Mouse (Mus musculus): Measurements from ENCODE around the gene Gp6. TPM values are rescaled to one million over a fixed set of nuclear protein-coding genes. Genes with fewer than 3 reads are reported as not detected.
"Not testable (repeated sequence)": the region's sequence is repeated elsewhere in the genome, so short reads cannot be mapped to it uniquely, and the experiment has no call there.

Gp6 gene
- polyA plus RNA-seq (2017; shearing (Covaris generic)): not detected

DNA sequence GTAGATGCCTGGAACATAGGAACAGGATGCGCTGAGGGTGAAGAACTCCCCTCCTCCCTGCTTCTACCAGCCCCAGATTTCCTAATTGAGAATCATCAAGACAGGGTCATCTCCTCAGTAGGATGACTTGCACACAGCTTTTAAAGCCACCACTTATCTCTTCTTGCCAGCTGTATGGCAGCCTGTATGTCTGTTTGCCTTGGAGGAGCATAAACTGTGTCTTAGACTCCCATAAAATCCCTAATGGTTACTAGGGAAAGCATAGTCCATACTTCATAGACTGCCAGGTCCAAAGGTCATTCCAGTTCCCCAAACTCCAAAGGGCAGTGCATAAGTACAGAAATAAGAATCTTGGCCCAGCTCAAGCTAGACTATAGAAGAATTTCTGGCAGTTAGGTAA is at the start of gene Gp6:
TSS of gene Gp6 (minus strand) at position 15 of the 400 bp plus-strand sequence.
- no peak for ATAC-seq

DNA sequence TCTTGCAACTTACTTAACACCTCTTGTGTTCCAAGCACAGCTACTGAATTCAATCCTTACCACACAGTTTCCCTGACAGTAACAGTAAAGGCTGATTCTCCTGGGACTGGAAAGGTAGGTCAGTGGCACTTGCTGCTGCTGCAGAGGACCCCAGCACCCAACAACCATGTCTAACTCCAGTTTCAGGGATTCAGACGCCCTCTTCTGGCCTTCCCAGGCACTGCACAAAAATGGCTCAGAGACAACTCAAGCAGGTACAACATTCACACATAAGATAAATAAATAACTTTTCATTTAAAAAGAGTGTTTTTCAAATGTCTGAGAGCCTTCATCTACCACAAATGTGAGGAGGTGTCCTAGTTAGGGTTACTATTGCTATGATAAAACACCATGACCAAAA is 49.6 kb upstream of the Gp6 start:
- no peak for ATAC-seq

DNA sequence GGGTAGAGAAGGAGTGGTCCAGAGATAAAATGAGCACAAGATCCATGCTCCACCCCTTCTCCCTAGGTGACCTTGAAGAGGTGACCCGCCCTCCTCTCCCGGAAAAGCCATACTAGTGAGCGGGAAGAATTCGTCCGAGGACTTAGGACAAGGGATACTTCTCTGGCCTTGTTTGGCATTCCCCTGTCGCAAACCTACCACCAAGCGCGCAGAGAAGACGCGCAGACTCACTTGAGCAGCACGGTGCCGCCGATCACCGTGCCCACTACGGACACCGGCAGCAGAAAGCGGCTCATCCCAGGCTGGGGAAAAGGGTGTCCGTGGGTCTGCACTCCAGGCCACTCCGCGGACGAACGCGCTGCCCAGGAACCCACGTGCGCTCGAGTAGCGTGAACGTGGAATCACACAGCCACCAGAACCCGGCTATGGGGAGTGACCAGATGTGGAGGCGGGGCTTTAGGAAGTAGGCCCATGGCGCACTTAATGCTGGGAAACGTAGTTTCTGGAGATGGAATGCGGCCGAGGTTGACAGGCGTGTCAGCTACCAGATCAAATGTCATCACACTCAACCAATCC is 47.8 kb upstream of the Gp6 start, which contains the start of gene Rdh13:
TSS of gene Rdh13 (minus strand) at position 434 of the 576 bp plus-strand sequence.
- peak; percentile 99 for ATAC-seq

DNA sequence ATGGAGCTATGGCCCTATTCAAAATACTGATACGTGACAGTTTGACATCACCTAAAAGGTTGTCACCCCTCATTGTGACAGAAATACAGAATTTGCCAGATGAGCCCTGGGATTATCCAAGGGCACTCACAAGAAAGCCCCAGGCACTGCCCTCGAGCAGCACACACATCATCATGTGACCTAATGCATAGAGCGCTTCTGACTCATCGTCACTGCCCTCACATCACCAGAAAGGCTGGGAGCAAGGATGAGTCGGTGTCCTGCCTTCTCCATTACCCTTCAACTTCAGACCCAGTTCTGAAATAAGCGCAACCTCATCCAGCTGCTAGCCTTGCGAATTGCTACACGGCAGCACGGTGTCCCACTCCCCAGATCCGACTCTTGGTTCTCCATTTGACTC is 43.0 kb upstream of the Gp6 start:
- no peak for ATAC-seq

DNA sequence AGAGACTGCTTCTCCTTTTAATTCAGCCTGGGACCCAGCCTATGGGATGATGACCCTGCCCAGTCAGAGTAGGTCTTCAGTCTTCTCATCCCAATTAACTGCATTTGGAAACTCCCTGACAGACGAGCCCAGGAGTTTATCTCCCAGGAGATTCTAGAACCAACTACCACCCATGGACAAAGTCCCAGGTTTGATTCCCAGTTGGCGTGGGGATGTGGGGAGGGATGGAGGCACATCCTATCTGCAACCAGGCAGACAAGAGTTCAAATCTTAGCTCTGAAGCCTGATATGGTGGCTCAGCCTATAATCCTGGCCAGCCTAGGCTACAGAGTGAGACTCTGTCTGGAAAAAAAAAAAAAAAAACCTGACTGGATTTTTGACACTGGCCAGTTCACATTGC is 40.2 kb upstream of the Gp6 start:
- ATAC-seq: no peak

DNA sequence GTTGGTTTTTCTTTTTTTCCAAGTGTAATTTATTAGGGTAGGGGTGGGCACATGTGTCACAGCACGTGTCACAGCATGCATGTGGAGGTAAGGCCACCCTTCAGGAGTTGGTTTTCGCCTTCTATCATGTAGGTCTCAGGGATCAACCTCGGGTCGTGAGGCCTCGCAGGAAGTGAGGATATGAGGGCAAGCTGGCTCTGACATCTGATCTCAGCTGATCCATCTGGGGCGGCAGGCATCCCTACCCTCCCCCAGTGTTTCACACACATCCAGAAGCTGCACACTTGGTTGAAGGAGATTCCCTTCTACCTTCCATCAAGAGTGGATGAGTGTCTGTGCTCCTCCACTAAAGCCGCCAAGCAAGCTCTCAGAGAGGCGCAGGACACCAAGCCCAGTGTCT is 34.5 kb upstream of the Gp6 start:
- ATAC-seq: no peak

DNA sequence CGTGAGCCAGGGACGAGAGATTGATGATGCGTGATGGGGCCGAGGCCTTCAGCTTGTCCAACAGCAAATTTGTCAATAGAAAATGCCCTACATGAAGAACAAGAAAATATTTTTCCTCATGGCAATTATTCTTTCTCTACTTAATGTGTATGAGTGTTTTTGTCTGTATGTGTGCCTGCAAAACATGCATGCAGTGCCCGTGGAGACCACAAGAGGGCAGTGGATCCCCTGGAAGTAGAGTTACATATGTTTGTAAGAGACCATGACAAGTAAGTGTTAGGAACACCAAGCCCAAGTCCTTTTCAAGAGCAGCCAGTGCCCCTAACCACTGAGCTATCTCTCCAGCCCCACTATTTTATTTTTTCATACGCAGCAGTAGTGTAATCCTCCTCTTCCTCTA is 34.0 kb upstream of the Gp6 start:
- peak; percentile 30 for ATAC-seq

DNA sequence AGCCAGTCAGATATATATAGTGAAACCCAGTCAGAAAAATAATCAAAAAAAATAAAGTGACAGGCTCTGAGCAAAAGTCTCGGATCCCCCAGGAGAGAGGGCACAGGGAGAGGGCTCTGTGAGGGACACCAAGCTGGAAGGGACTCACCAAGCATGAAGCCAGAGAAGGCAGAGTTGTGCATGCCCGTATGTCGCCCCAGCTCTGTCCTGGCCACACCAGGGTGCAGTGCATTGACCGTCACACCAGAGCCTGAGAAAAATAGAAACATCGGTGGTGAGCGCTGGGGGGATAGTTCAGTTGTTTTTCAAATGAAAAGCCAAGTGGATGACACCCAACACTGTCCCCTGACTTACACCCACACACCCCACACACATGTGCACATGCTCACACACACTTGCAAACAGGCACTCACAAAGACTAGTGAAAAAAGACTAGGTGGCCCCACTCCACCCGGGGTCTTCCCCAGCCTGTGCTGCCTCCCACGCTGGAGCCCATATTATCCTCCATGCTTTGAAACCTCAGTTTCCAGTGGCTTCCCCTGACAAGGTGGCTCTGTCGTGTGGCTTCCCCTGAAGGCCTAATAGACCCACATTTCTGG is 32.8 kb upstream of the Gp6 start:
- no peak for ATAC-seq

DNA sequence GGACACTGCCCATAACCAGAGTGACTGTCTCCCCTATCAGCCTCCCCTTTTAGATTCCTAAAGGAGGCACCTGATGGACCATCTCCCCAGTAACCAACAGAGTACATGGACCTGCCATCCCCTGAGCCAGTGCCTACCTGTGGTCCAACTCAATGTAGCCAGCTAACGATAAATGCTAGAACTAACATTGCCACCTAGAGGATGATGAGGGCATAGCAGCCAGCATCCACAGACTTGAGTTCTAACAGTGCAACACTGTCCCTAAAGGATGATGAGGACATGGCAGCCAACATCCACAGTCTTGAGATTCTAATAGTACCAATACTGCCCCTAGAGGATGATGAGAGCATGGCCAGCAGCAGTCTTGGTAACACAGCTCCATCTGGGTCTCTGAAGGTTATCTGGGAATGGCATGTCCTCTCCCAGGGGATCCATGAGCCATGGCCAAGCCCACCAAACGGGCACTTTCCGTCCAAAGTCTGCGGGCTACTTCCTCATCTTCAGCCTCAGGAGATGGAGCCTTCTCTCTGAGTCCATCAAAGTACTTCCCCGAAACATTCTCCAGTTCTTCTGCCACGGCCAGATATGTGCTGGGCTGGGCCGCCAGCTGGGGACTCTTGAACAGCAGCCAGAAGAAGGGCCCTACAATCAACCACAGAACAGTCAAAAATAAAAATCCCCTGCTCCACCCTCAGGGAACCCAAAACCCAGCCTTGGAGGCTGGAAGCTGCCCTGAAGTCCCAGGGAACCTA is 29.8 kb upstream of the Gp6 start:
- peak; percentile 100 for ATAC-seq

DNA sequence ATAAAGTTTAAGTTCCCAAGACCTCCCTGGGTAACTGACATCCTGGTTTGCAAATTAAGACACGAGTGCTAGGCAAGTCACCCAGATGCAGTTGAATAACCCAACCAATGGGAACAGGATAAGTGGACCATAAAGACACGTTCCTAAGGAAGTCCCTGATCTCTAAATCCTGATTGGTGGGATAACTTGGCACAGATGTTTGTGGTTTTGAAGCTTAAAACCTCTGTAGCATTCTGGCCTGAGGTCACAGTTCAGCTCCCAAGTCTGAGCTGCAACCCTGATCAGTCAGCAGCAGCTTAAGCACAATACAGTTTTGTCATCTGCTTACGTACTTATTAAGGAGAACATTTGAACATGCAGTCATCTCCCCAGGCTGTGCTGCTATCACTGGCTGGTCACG is 22.7 kb upstream of the Gp6 start:
- no peak for ATAC-seq

DNA sequence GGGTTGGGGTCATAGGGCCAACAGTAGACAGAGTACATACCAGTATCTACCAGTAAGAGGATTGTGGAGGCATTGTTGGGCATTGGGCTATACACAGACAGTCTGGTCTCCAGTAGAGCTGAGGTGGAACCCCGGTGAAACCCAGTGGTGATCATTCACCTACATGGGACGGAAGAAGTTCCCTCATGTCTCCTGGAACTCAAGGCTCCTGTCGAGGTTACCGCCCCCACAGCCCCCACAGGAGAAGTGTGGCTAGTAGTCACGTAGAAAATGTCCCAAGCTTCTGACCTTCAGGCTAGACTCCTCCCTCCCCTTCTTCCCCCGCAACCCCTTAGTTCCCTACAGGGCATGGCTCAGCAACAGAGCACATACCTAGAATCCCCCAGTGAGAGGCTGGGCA is 22.1 kb upstream of the Gp6 start:
- ATAC-seq: no peak

DNA sequence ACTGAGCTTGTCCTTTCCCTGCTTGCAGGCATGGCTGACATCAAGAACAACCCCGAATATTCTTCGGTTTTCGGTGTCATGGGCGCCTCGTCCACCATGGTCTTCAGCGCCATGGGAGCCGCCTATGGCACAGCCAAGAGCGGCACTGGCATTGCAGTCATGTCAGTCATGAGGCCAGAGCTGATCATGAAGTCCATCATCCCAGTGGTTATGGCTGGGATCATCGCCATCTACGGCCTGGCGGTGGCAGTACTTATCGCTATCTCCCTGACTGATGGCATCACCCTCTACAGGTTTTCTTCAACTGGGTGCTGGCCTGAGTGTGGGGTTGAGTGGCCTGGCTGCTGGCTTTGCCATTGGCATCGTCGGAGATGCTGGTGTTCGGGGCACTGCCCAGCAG is 14.9 kb upstream of the Gp6 start:
- ATAC-seq: not testable (repeated sequence)

DNA sequence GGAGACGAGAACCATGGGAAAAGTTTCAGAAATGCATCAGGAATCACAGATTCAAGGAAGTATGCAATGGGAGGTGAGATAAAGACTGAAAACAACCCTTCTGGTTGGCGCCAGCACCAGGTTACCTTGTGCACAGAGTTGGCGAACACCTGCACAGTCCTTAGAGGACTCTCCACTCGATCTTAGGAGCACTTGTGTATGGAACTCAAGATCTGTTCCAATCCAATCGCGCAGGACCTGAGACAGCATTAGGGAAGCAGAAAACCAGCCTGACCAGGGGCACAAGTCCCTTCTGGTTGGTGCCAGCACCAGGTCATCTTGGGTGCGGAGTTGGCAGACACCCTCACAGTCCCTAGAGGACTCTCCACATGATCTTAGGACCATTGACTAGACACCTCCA is 24.0 kb downstream of the Gp6 start:
- ATAC-seq: no peak

DNA sequence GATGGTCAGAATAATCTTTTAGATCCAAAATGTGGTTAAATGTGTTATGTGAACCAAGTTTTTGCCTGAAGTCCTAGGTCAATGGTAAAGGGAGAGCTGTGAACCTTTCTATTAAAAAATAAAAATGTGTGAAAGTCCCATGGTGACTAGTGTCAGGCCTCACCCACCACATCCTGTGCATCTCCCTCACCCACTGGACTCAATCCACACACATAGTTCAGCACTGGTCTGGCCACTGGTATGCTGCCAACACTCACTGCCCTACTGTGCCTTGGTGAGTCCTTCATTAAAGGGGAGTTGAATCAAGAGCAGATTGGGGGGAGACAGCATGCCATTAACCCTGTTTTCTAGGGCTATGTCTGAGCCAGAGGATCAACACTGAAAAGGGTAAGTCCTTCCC is 60.0 kb downstream of the Gp6 start, which contains the start of gene Ncr1:
TSS of gene Ncr1 (plus strand) at position 216 of the 400 bp plus-strand sequence.
- no peak for ATAC-seq

DNA sequence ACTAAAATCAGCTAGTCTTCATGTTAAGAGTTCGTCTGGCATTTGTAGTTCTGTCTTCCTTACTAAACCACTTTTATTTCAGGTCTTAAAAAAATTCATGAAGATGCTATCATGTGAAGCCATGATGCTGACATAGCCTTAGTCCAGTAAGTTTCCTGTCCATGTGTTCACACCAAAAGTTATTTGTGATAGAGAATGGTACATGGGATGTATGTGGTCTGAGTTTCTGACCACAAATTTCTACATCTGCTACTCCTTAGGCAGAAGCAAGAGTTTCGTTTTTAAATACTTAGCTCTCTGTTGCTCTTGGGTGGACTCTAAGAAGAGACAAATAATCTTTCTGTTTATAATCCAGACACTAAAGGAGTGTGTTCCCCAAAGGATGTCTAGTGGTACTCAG is 74.2 kb downstream of the Gp6 start:
- no peak for ATAC-seq

Other genes with a start within 250 kb of the Gp6 start
- 1 to 10 TPM; 5.5 to 6.1 TPM for gene Leng9, start 247.4 kb downstream of the Gp6 start, polyA plus RNA-seq (2017; shearing (Covaris generic))
- gene Cdc42ep5, start 232.9 kb downstream of the Gp6 start, polyA plus RNA-seq (2017; shearing (Covaris generic)): not detected
- gene Lilra5, start 160.0 kb downstream of the Gp6 start, polyA plus RNA-seq (2017; shearing (Covaris generic)): not detected
- not detected for gene Ncr1, start 60.0 kb downstream of the Gp6 start, polyA plus RNA-seq (2017; shearing (Covaris generic))
- 10 to 100 TPM; 13.6 to 16.8 TPM for gene Rdh13, start 47.9 kb upstream of the Gp6 start, polyA plus RNA-seq (2017; shearing (Covaris generic))
- gene Eps8l1, start 62.9 kb upstream of the Gp6 start, polyA plus RNA-seq (2017; shearing (Covaris generic)): 10 to 100 TPM in 1 of 2 experiments, 1 to 10 TPM in 1; 4.8 to 14.3 TPM
- gene Ppp1r12c, start 103.9 kb upstream of the Gp6 start, polyA plus RNA-seq (2017; shearing (Covaris generic)): 10 to 100 TPM; 21.6 to 26.6 TPM
- gene Tnnt1, start 118.6 kb upstream of the Gp6 start, polyA plus RNA-seq (2017; shearing (Covaris generic)): 10 to 100 TPM in 1 of 2 experiments, 1 to 10 TPM in 1; 4.9 to 10.4 TPM
- 1 to 10 TPM; 1.7 to 3.6 TPM for gene Tnni3, start 126.5 kb upstream of the Gp6 start, polyA plus RNA-seq (2017; shearing (Covaris generic))
- gene Dnaaf3, start 134.7 kb upstream of the Gp6 start, polyA plus RNA-seq (2017; shearing (Covaris generic)): 1 to 10 TPM in 1 of 2 experiments, under 1 TPM in 1; 0.93 to 1.6 TPM
- not detected for gene Syt5, start 149.8 kb upstream of the Gp6 start, polyA plus RNA-seq (2017; shearing (Covaris generic))
- not detected for gene Ptprh, start 206.3 kb upstream of the Gp6 start, polyA plus RNA-seq (2017; shearing (Covaris generic))
- gene Tmem86b, start 233.7 kb upstream of the Gp6 start, polyA plus RNA-seq (2017; shearing (Covaris generic)): 1 to 10 TPM; 3.0 to 4.1 TPM